Mouse (Mus musculus) hindbrain, postnatal 0 days (tissue): ENCODE measurements around the gene Atp2a3. TPM values are rescaled to one million over a fixed set of nuclear protein-coding genes. Genes with fewer than 3 reads are reported as not detected.

Experiments used
- ATAC-seq: fragments of 200-750 bp; cut with Nextera tagmentation; 2 replicates; pipeline ENCODE4 v1.8.0; 2017; ENCODE audit warnings: mild to moderate bottlenecking, moderate TSS enrichment, moderate library complexity
- DNase-seq: peaks from one replicate; pipeline ENCODE4 v3.0.0-alpha.2; 2015; ENCODE audit warnings: low spot score
- H3K27ac ChIP-seq: fragments of 300-500 bp; sonication (generic); 2 replicates; pipeline ENCODE4 v1.5.1; 2014; ENCODE audit warnings: mild to moderate bottlenecking
- H3K27me3 ChIP-seq: fragments of 300-500 bp; sonication (generic); 2 replicates; pipeline ENCODE4 v1.6.1; 2014; ENCODE audit warnings: low read length, mixed read lengths; ENCODE audit not compliant: insufficient read depth
- H3K36me3 ChIP-seq: fragments of 300-500 bp; sonication (generic); 2 replicates; pipeline ENCODE4 v1.6.1; 2014; ENCODE audit warnings: low read length, mixed read lengths; ENCODE audit not compliant: insufficient read depth
- H3K4me1 ChIP-seq: fragments of 300-500 bp; sonication (generic); 2 replicates; pipeline ENCODE4 v1.6.1; 2014; ENCODE audit warnings: antibody characterized with exemption, low read length, mixed read lengths; ENCODE audit not compliant: insufficient read depth
- H3K4me2 ChIP-seq: fragments of 300-500 bp; sonication (generic); 2 replicates; pipeline ENCODE4 v1.6.1; 2014; ENCODE audit warnings: low read depth, mild to moderate bottlenecking, low read length, moderate library complexity, mixed read lengths
- H3K4me3 ChIP-seq: fragments of 300-500 bp; sonication (generic); 2 replicates; pipeline ENCODE4 v1.5.1; 2014; ENCODE audit warnings: low read length
- H3K9ac ChIP-seq: fragments of 300-500 bp; sonication (generic); replicated peaks from 2 replicates; pipeline ENCODE4 v1.6.1; 2014; ENCODE audit warnings: mild to moderate bottlenecking, low read length, moderate library complexity, mixed read lengths
- H3K9me3 ChIP-seq: fragments of 300-500 bp; sonication (generic); 2 replicates; pipeline ENCODE4 v1.6.1; 2016; ENCODE audit warnings: low read length, mixed read lengths
- CTCF ChIP-seq: IDR thresholded peaks from 2 replicates; pipeline ENCODE4 v1.5.1; 2016; ENCODE audit warnings: antibody characterized with exemption, control low read depth, low read depth
- whole genome bisulfite sequencing: fragments of 180-500 bp; shearing (Covaris S2); extraction: QIAGEN DNeasy Blood & Tissue Kit; methylation state at CpG from one replicate; pipeline ENCODE4 v1.1.7; 2014; 5-methylcytosine and 5-hydroxymethylcytosine counted together
- polyA plus RNA-seq: library from polyadenylated mRNA; unstranded; fragments of >200 nt; fragmentation: Nextera tagmentation; extraction: Ambion mirVana; gene quantifications from 2 replicates; pipeline ENCODE4 v1.2.1, GENCODE M21; 2015
- total RNA-seq: library from RNA; depleted of rRNA; stranded (reverse); fragments of >200 nt; gene quantifications from 2 replicates; pipeline ENCODE4 v1.2.3, GENCODE M21; 2014

Atp2a3 gene
- total and polyA plus RNA-seq, 2 experiments from 2014 or later: 2.4 TPM

DNA sequence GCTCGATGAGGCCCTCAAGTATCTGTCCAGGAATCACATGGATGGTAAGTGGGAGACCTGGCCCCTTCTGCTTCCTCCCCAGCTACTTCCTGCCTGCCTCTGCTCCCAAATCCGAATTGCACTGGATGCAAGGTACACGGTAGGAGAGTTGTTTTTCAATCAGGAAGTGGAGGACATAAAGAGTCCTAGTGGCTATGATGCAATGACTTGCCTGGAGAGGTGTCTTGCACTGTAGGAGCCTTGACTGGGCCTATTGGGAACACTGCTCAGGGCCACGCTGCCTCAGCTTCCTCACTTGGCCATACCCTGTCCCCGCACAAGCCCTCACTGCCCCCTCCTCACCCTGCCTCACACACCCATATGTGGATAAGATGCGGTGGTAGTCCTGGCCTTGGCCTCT is 28.1 kb downstream of the Atp2a3 start:
- Histone ChIP-seq H3K36me3 (no peaks in the 10 kb centered on the region), H3K4me2 (no peak overlapping the region), H3K4me3 (no peak overlapping the region), H3K27me3 (no peaks in the 10 kb centered on the region), H3K9ac (no peak overlapping the region), H3K9me3 (no peaks in the 10 kb centered on the region), H3K4me1 (no peaks in the 10 kb centered on the region), H3K27ac (no peak overlapping the region)
- no peak for TF ChIP-seq CTCF
- ATAC-seq (no peak), DNase-seq (no peak)
- WGBS: 78% methylated on average over 6 of the region's 6 CpGs

- no peak overlapping the region for H3K4me2 ChIP-seq
- no peak overlapping the region for H3K9ac ChIP-seq
- H3K27me3 ChIP-seq: no peaks in the 10 kb centered on the region
- no peak overlapping the region for H3K27ac ChIP-seq
- H3K9me3 ChIP-seq: no peaks in the 10 kb centered on the region
- WGBS: 80% methylated on average over 9 of the region's 9 CpGs
- no peaks in the 10 kb centered on the region for H3K4me1 ChIP-seq
- ATAC-seq: no peak
- no peak for DNase-seq
- no peak for TF ChIP-seq CTCF
- no peak overlapping the region for H3K4me3 ChIP-seq
- no peaks in the 10 kb centered on the region for H3K36me3 ChIP-seq
Observed at GRCm38 (mm10) chr11:72990688-72991087, 29.7 kb downstream of the Atp2a3 start.

DNA sequence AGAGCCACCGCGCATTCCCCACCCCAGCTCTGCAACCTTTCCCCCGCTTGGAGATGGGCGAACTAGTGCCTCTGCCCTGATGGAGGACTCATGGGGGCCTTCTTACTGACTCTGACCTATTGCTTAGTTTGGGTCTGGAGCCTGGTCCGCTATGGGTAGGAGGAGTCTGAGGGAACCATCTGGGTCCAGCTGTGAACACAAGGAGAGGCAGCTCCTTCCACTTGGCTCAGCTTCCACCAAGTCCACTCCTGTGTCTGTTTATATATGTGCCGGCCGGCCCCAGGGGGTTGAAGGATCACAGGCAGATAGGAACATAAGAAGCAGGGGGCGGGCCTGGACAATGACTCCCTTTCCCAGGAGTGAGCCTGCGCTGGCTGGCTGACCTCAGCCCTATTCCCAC is 31.0 kb downstream of the Atp2a3 start:
- WGBS: 56% methylated on average over 9 of the region's 9 CpGs
- DNase-seq (no peak), ATAC-seq (no peak)
- Histone ChIP-seq H3K9ac (no peak overlapping the region), H3K4me1 (no peaks in the 10 kb centered on the region), H3K27me3 (no peaks in the 10 kb centered on the region), H3K4me2 (no peak overlapping the region), H3K9me3 (no peaks in the 10 kb centered on the region), H3K36me3 (no peaks in the 10 kb centered on the region), H3K27ac (no peak overlapping the region), H3K4me3 (no peak overlapping the region)
- TF ChIP-seq CTCF: no peak

GRCm38 (mm10) chr11:72996346-72996745 is 35.4 kb downstream of the Atp2a3 start:
- ATAC-seq: no peak
- DNase-seq: no peak
- TF ChIP-seq CTCF: no peak
- Histone ChIP-seq H3K4me1 (no peaks in the 10 kb centered on the region), H3K4me2 (no peak overlapping the region), H3K9me3 (no peaks in the 10 kb centered on the region), H3K4me3 (no peak overlapping the region), H3K36me3 (no peaks in the 10 kb centered on the region), H3K27me3 (no peaks in the 10 kb centered on the region), H3K9ac (no peak overlapping the region), H3K27ac (no peak overlapping the region)
- WGBS: 81% methylated on average over 6 of the region's 6 CpGs

GRCm38 (mm10) chr11:72996781-72997180 is 35.8 kb downstream of the Atp2a3 start:
- Histone ChIP-seq H3K9ac (no peak overlapping the region), H3K4me2 (no peak overlapping the region), H3K36me3 (no peaks in the 10 kb centered on the region), H3K4me3 (no peak overlapping the region), H3K9me3 (no peaks in the 10 kb centered on the region), H3K4me1 (no peaks in the 10 kb centered on the region), H3K27ac (no peak overlapping the region), H3K27me3 (no peaks in the 10 kb centered on the region)
- TF ChIP-seq CTCF: no peak
- no peak for DNase-seq
- 96% methylated on average over 2 of the region's 2 CpGs for WGBS
- ATAC-seq: no peak

GRCm38 (mm10) chr11:72997529-72998326 is 36.8 kb downstream of the Atp2a3 start:
- H3K36me3 ChIP-seq: no peaks in the 10 kb centered on the region
- no peak overlapping the region for H3K4me2 ChIP-seq
- 76% methylated on average over 13 of the region's 13 CpGs for WGBS
- H3K4me1 ChIP-seq: no peaks in the 10 kb centered on the region
- no peak overlapping the region for H3K27ac ChIP-seq
- H3K4me3 ChIP-seq: no peak overlapping the region
- ATAC-seq: no peak
- no peaks in the 10 kb centered on the region for H3K27me3 ChIP-seq
- no peak for DNase-seq
- H3K9me3 ChIP-seq: no peaks in the 10 kb centered on the region
- no peak for TF ChIP-seq CTCF
- no peak overlapping the region for H3K9ac ChIP-seq

DNA sequence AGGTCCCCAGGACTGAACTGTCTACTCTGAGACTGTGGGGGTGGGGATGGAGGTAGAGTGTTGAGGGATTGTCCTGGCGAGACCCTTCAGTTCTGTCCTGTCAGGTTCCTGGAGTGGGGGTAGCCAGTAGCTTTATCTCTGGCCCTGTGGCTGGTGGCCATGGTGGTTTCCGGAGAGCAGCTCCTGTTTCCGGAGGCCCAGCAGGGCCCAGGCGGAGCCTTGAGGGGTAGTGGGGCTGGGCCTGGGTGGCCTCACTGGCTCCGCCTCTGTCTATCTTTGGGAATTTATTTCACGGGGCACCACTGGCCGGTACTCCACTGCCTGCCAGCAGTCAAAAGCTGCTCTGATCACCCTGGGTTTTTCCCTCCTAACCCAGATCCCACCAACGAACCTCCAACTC is 37.8 kb downstream of the Atp2a3 start, which contains the start of gene P2rx1:
P2rx1 (plus strand) TSS at position 333 of the 400 bp plus-strand sequence.
- Histone ChIP-seq H3K4me2 (no peak within 1 kb of the TSS), H3K4me1 (no peaks in the 10 kb centered on the region), H3K36me3 (no peaks in the 10 kb centered on the region), H3K4me3 (no peak within 1 kb of the TSS), H3K27ac (no peak within 1 kb of the TSS), H3K9ac (no peak within 1 kb of the TSS), H3K9me3 (no peaks in the 10 kb centered on the region), H3K27me3 (no peaks in the 10 kb centered on the region)
- DNase-seq: no peak
- WGBS: 59% methylated on average over 8 of the region's 8 CpGs
- no peak for TF ChIP-seq CTCF
- no peak for ATAC-seq
